Mouse (Mus musculus) CH12.LX (cell line): ENCODE data around the gene Prdm2. TPM values are rescaled to one million over a fixed set of nuclear protein-coding genes. Genes with fewer than 3 reads are reported as not detected.

ENCODE experiments used
- DNase-seq: peaks from one replicate; pipeline ENCODE4 v3.0.0-alpha.2; 2013; ENCODE audit errors: extremely low read depth
- H3K27ac ChIP-seq: 2 replicates; pipeline ENCODE4 v1.5.1; 2012; ENCODE audit warnings: low read depth, mild to moderate bottlenecking, control low read depth, moderate library complexity; ENCODE audit not compliant: insufficient read depth
- H3K27me3 ChIP-seq: replicated peaks from 2 replicates; pipeline ENCODE3; 2012; ENCODE audit warnings: inconsistent platforms
- H3K36me3 ChIP-seq, 2 experiments: replicated peaks in 1 of 2; 2 replicates each; pipeline versions ENCODE3 to v1.6.1; 2012; ENCODE audit warnings: inconsistent platforms in 1 of 2, low read length in 1 of 2, mild to moderate bottlenecking in 1 of 2, mixed read lengths in 1 of 2, moderate library complexity in 1 of 2; ENCODE audit not compliant: control insufficient read depth in 1 of 2, insufficient read depth in 1 of 2
- H3K4me1 ChIP-seq, 2 experiments: 2 replicates each; pipeline ENCODE4 v1.6.1; 2012; ENCODE audit warnings: inconsistent platforms in 1 of 2, moderate library complexity in 1 of 2; ENCODE audit not compliant: insufficient read depth in 2 of 2, control insufficient read depth in 1 of 2
- H3K4me2 ChIP-seq: 2 replicates; pipeline ENCODE4 v1.6.1; 2012; ENCODE audit warnings: low read depth, mild to moderate bottlenecking, control low read depth; ENCODE audit not compliant: poor library complexity, insufficient read depth, severe bottlenecking
- H3K4me3 ChIP-seq, 3 experiments: fragments of 150-350 bp in 1 of 3; sonication (generic) in 1 of 3; replicated peaks in 1 of 3; 2 replicates each; pipeline versions ENCODE3 to v1.5.1; 2011 to 2012; ENCODE audit warnings: low read depth in 2 of 3, low read length in 2 of 3, mild to moderate bottlenecking in 2 of 3, moderate library complexity in 2 of 3, control low read depth in 1 of 3, improper control_type of control experiment in 1 of 3, inconsistent platforms in 1 of 3, mixed read lengths in 1 of 3; ENCODE audit not compliant: poor library complexity in 1 of 3
- H3K79me2 ChIP-seq: replicated peaks from 2 replicates; pipeline ENCODE4 v1.6.1; 2012; ENCODE audit warnings: mild to moderate bottlenecking, moderate library complexity; ENCODE audit not compliant: control insufficient read depth, poor library complexity, insufficient read depth, severe bottlenecking; ENCODE audit errors: extremely low read depth
- H3K9ac ChIP-seq: 2 replicates; pipeline ENCODE4 v1.6.1; 2012; ENCODE audit warnings: low read depth, mild to moderate bottlenecking, control low read depth, moderate library complexity; ENCODE audit not compliant: insufficient read depth
- H3K9me3 ChIP-seq: replicated peaks from 2 replicates; pipeline ENCODE3; 2012; ENCODE audit warnings: low read length, inconsistent platforms, mixed read lengths
- BHLHE40 ChIP-seq: IDR thresholded peaks from 2 replicates; pipeline ENCODE4 v1.6.1; 2011; ENCODE audit warnings: mild to moderate bottlenecking, low read depth, low read length, improper control_type of control experiment
- E2F4 ChIP-seq: IDR thresholded peaks from 2 replicates; pipeline ENCODE4 v1.6.1; 2011; ENCODE audit warnings: low read depth, low read length, improper control_type of control experiment; ENCODE audit not compliant: insufficient replicate concordance
- ELF1 ChIP-seq: IDR thresholded peaks from 2 replicates; pipeline ENCODE4 v1.6.1; 2014; ENCODE audit warnings: low read depth, mild to moderate bottlenecking, inconsistent platforms, low read length, improper control_type of control experiment
- GABPA ChIP-seq: IDR thresholded peaks from 2 replicates; pipeline ENCODE4 v1.6.1; 2012; ENCODE audit warnings: low read depth, low read length, improper control_type of control experiment, inconsistent platforms; ENCODE audit not compliant: insufficient replicate concordance
- HCFC1 ChIP-seq: IDR thresholded peaks from 2 replicates; pipeline ENCODE4 v1.6.1; 2012; ENCODE audit warnings: low read depth, mild to moderate bottlenecking, inconsistent platforms, low read length, improper control_type of control experiment
- IRF4 ChIP-seq: IDR thresholded peaks from 2 replicates; pipeline ENCODE4 v1.6.1; 2014; ENCODE audit warnings: low read depth, mild to moderate bottlenecking, inconsistent platforms, low read length, improper control_type of control experiment
- JUN ChIP-seq: IDR thresholded peaks from 2 replicates; pipeline ENCODE4 v1.6.1; 2011; ENCODE audit warnings: low read depth, mild to moderate bottlenecking, low read length, improper control_type of control experiment, moderate library complexity; ENCODE audit not compliant: insufficient read depth
- JUND ChIP-seq: conservative IDR thresholded peaks from 2 replicates; pipeline ENCODE4 v1.6.1; 2011; ENCODE audit warnings: low read depth, low read length, improper control_type of control experiment
- KAT2A ChIP-seq: IDR thresholded peaks from 2 replicates; pipeline ENCODE4 v1.6.1; 2012; ENCODE audit warnings: low read length, improper control_type of control experiment, inconsistent platforms; ENCODE audit not compliant: insufficient replicate concordance
- MAFK ChIP-seq: IDR thresholded peaks from 2 replicates; pipeline ENCODE4 v1.6.1; 2011; ENCODE audit warnings: low read length, improper control_type of control experiment; ENCODE audit not compliant: insufficient replicate concordance
- MAX ChIP-seq: IDR thresholded peaks from 2 replicates; pipeline ENCODE4 v1.6.1; 2011; ENCODE audit warnings: low read length, improper control_type of control experiment
- MXI1 ChIP-seq: IDR thresholded peaks from 2 replicates; pipeline ENCODE4 v1.6.1; 2011; ENCODE audit warnings: mild to moderate bottlenecking, low read depth, low read length, improper control_type of control experiment
- MYC ChIP-seq: IDR thresholded peaks from 2 replicates; pipeline ENCODE4 v1.6.1; 2011; ENCODE audit warnings: low read depth, mild to moderate bottlenecking, improper control_type of control experiment, low read length
- NELFE ChIP-seq: IDR thresholded peaks from 2 replicates; pipeline ENCODE4 v1.6.1; 2011; ENCODE audit warnings: low read depth, low read length, improper control_type of control experiment
- NRF1 ChIP-seq: IDR thresholded peaks from 2 replicates; pipeline ENCODE4 v1.6.1; 2014; ENCODE audit warnings: low read depth, mild to moderate bottlenecking, inconsistent platforms, low read length, improper control_type of control experiment, moderate library complexity
- POLR2AphosphoS2 ChIP-seq: IDR thresholded peaks from 2 replicates; pipeline ENCODE4 v1.6.1; 2011; ENCODE audit warnings: low read depth, low read length, improper control_type of control experiment
- TBP ChIP-seq: conservative IDR thresholded peaks from 2 replicates; pipeline ENCODE4 v1.6.1; 2011; ENCODE audit warnings: low read depth, low read length, improper control_type of control experiment
- ZC3H11A ChIP-seq: IDR thresholded peaks from 2 replicates; pipeline ENCODE4 v1.6.1; 2012; ENCODE audit warnings: low read depth, mild to moderate bottlenecking, inconsistent platforms, low read length, improper control_type of control experiment
- ZKSCAN1 ChIP-seq: IDR thresholded peaks from 2 replicates; pipeline ENCODE4 v1.6.1; 2012; ENCODE audit warnings: low read depth, inconsistent platforms, low read length, improper control_type of control experiment, borderline replicate concordance
- ZMIZ1 ChIP-seq: IDR thresholded peaks from 2 replicates; pipeline ENCODE4 v1.6.1; 2012; ENCODE audit warnings: low read depth, mild to moderate bottlenecking, inconsistent platforms, low read length, improper control_type of control experiment
- ZNF384 ChIP-seq: IDR thresholded peaks from 2 replicates; pipeline ENCODE4 v1.6.1; 2012; ENCODE audit warnings: low read depth, low read length, improper control_type of control experiment, inconsistent platforms
- dilution Hi-C: fragments of 300-500 bp; cut with MboI; formaldehyde crosslinking; loops from 2 replicates; pipeline ENCODE4 v1.14.3; 2020; ENCODE audit warnings: low sequenced_read_pairs; ENCODE audit not compliant: extremely low pct_unique_long_range_greater_than_20kb, extremely low pct_ligation_motif_present
- in situ Hi-C: fragments of 300-500 bp; cut with MboI; formaldehyde crosslinking; loops from 3 replicates; pipeline ENCODE4 v1.14.3; 2019; ENCODE audit warnings: low sequenced_read_pairs, low pct_ligation_motif_present, low pct_unique_long_range_greater_than_20kb, mixed read lengths
- polyA plus RNA-seq: library from polyadenylated mRNA; unstranded; fragments of >175 nt; gene quantifications from 2 replicates; pipeline ENCODE4 v1.2.1, GENCODE M21; 2012; ENCODE audit warnings: low read depth; ENCODE audit not compliant: insufficient read length
- total RNA-seq, 2 experiments: library from RNA; depleted of rRNA; stranded (reverse); fragments of 300-350 nt in 1 of 2; fragments of >200 nt in 1 of 2; gene quantifications; 2 replicates each; pipeline ENCODE4 v1.2.3; 2012 to 2014

Prdm2 gene
- total and polyA plus RNA-seq, 3 experiments, result 3.8 to 16.1 (median 7.1) TPM

DNA sequence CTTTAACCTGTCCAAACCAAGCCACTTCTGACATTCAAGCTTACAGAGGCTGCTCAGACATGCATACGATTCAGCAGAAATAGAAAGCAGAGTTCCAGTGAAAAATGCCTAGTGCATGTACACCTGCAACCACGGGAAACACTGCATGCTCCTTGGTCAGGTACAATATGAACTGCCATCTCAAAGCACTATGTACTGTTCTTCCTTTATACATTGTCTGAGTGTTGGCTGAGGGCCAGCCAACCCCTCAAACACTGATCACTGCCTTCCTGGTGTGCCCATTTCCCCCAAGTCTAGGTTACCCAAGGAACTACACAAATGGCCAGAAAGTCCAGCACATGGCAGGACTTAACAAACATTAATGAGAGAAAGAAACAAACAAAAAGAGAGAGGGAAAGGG lies 53.5 kb downstream of the Prdm2 start (continued):
- TF ChIP-seq JUN, result no peak
- TF ChIP-seq, all 38 proteins: peak for 0

DNA sequence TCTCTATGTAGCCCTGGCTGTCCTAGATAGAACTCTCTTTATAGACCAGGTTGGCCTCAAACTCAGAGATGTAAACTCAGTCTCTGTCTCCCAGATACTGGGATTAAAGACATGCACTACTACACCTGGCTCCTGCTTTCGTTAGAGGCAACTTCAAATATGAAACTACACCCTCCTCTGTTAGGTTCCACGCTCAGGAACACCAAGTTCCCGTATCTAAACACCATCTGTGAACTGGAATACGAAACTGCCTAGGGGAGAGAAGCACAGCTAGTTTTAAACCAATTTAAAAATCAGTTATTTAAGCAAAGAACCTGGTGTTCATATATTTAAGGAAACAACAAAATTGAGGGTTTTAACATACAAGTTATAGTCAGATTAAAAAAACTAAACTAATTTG lies 56.9 kb downstream of the Prdm2 start:
- Histone ChIP-seq H3K4me2 (no peak overlapping the region), H3K36me3 (peaks cover 29 to 60% of the 10 kb centered on the region in 2 experiments), H3K9ac (no peak overlapping the region), H3K27ac (no peak overlapping the region), H3K4me1 (peaks cover 5 to 65% of the 10 kb centered on the region in 2 experiments), H3K9me3 (no peaks in the 10 kb centered on the region)
- no peak for DNase-seq
- in situ Hi-C loops, result no loop called here
- no peak for TF ChIP-seq TBP
- TF ChIP-seq, all 38 proteins: peak for 0
- peaks cover 88% of the 10 kb centered on the region for H3K79me2 ChIP-seq
- dilution Hi-C loops, result no loop called here
- H3K27me3 ChIP-seq, result no peaks in the 10 kb centered on the region
- no peak overlapping the region for H3K4me3 ChIP-seq

DNA sequence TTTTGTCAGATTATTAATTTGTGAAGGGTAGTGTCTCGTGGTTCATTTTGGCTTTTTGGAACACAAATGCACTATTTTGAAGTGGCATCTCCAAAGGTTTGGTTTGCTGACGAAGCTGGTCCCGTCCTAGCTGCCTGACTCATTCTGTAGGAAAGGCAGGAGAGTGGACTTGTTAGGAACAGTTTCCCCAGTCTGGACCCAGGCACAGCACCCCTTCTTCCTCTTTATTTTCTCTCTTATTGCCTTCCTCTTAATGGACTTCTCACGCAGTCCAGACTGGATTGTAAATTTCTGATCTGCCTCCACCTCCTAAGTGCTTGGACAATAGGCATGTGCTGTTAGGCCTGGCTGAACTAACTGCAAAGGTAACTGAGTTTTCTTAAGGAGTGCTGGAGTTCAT lies 57.8 kb downstream of the Prdm2 start:
- no peak overlapping the region for H3K27ac ChIP-seq
- H3K27me3 ChIP-seq, result no peaks in the 10 kb centered on the region
- peaks cover 89% of the 10 kb centered on the region for H3K79me2 ChIP-seq
- in situ Hi-C loops, result no loop called here
- peaks cover 29 to 66% of the 10 kb centered on the region in 2 experiments for H3K36me3 ChIP-seq
- H3K9ac ChIP-seq, result no peak overlapping the region
- no peak overlapping the region for H3K4me2 ChIP-seq
- no peak for DNase-seq
- no peak for TF ChIP-seq NRF1
- no peak for TF ChIP-seq GABPA
- no peak for TF ChIP-seq ZMIZ1
- TF ChIP-seq MAFK, result no peak
- TF ChIP-seq MYC, result no peak
- no peak for TF ChIP-seq MAX
- TF ChIP-seq IRF4, result no peak
- dilution Hi-C loops, result no loop called here
- no peaks in the 10 kb centered on the region for H3K9me3 ChIP-seq
- H3K4me3 ChIP-seq, result no peak overlapping the region
- peaks cover 5 to 64% of the 10 kb centered on the region in 2 experiments for H3K4me1 ChIP-seq

DNA sequence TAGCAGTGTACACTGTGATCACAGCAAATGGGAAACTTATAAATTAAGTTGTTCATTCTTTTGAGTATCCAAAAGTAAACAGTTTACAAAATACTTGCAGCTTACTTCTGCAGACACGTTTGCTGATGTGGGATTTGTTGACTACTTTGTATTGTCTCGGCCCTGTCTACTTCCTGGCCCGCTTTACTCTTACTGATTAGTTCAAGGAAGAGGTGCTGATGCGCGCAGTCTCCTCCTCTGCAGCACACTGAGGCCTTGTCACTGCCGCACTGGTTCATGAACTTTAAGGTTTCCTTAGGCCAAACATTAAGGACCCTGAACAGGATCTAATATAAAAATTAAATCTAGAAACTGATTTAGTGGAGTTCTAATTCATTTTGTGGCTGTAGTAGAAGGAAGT lies 58.2 kb downstream of the Prdm2 start:
- dilution Hi-C loops, result no loop called here
- Histone ChIP-seq H3K4me1 (peaks cover 4 to 59% of the 10 kb centered on the region in 2 experiments), H3K4me2 (no peak overlapping the region), H3K4me3 (no peak overlapping the region), H3K27me3 (no peaks in the 10 kb centered on the region), H3K27ac (no peak overlapping the region), H3K9ac (no peak overlapping the region), H3K36me3 (peaks cover 29 to 67% of the 10 kb centered on the region in 2 experiments), H3K79me2 (peaks cover 89% of the 10 kb centered on the region), H3K9me3 (no peaks in the 10 kb centered on the region)
- DNase-seq, result no peak
- no peak for TF ChIP-seq HCFC1
- no peak for TF ChIP-seq BHLHE40
- no peak for TF ChIP-seq KAT2A
- no peak for TF ChIP-seq ZKSCAN1
- no peak for TF ChIP-seq GABPA
- no peak for TF ChIP-seq NRF1
- TF ChIP-seq JUND, result no peak
- no peak for TF ChIP-seq ZC3H11A
- no peak for TF ChIP-seq MXI1
- TF ChIP-seq NELFE, result no peak
- TF ChIP-seq E2F4, result no peak
- TF ChIP-seq ZNF384, result no peak
- TF ChIP-seq POLR2AphosphoS2, result no peak
- no peak for TF ChIP-seq ELF1
- in situ Hi-C loops, result no loop called here
